Comparison of ENCODE assay signal across 8 mouse cellular contexts in genomic region chr11:112782357-112783121, GRCm38 (mm10). TPM values are rescaled to one million over a fixed set of nuclear protein-coding genes. Genes with fewer than 3 reads are reported as not detected.
A peak's percentile ranks its signal among the peaks of the same experiment; 100 is the strongest.
DNase-seq lines count a peak whose midpoint lies in the region; ATAC-seq and TF ChIP-seq lines count a peak whose summit lies in the region.

No protein-coding gene starts in this region.

- no peak for TF ChIP-seq CTCF in cerebellum, adult 2 months (IDR thresholded peaks at IDR 0.05; ENCODE audit: borderline replicate concordance, insufficient read depth, low read depth, low read length)
- no peak for TF ChIP-seq CTCF in E14TG2a.4 (conservative IDR thresholded peaks at IDR 0.05; ENCODE audit: low read length)

- peak; percentile 33; the same call in 1 of the 2 replicates for ATAC-seq in embryonic facial prominence, embryonic 13.5 days (ENCODE audit: insufficient number of reproducible peaks, insufficient read depth, low FRiP score, low TSS enrichment, low read depth)
- peak; percentile 16; the same call in 1 of the 2 replicates for ATAC-seq in limb, embryonic 12.5 days (ENCODE audit: insufficient number of reproducible peaks, insufficient read depth, low FRiP score, low TSS enrichment, low read depth)

- TF ChIP-seq POLR2A in cerebellum, adult 2 months (IDR thresholded peaks at IDR 0.05; ENCODE audit: borderline replicate concordance, insufficient read depth, low read length) = no peak
- TF ChIP-seq POLR2A in myocyte (IDR thresholded peaks at IDR 0.05; ENCODE audit: insufficient read length, low read depth) = peak; percentile 34

- no peak overlapping the region for H3K27ac ChIP-seq in cerebellum, adult 2 months (ENCODE audit: insufficient read depth, low read length)
- peak overlapping the region; percentile 95 for H3K27ac ChIP-seq in embryonic facial prominence, embryonic 13.5 days
- peak overlapping the region; percentile 96 for H3K27ac ChIP-seq in hindbrain, embryonic 10.5 days
- H3K27ac ChIP-seq in limb, embryonic 12.5 days = peak overlapping the region; percentile 99

- H3K4me3 ChIP-seq in cerebellum, adult 2 months (replicated peaks; ENCODE audit: insufficient read depth, low read depth, low read length) = peak overlapping the region; percentile 33
- H3K4me3 ChIP-seq in E14TG2a.4 (replicated peaks; ENCODE audit: low read length) = peak overlapping the region; percentile 75
- peak overlapping the region; percentile 74 for H3K4me3 ChIP-seq in embryonic facial prominence, embryonic 13.5 days
- peak overlapping the region; percentile 94 for H3K4me3 ChIP-seq in hindbrain, embryonic 10.5 days
- peak overlapping the region; percentile 86 for H3K4me3 ChIP-seq in limb, embryonic 12.5 days (replicated peaks)
- peak overlapping the region; percentile 98 for H3K4me3 ChIP-seq in myocyte

- H3K36me3 ChIP-seq in E14TG2a.4 (ENCODE audit: insufficient read depth, low read length) = no peaks in the 10 kb centered on the region
- H3K36me3 ChIP-seq in embryonic facial prominence, embryonic 13.5 days = no peaks in the 10 kb centered on the region
- peaks cover 25% of the 10 kb centered on the region for H3K36me3 ChIP-seq in hindbrain, embryonic 10.5 days
- H3K36me3 ChIP-seq in limb, embryonic 12.5 days = peaks cover 17% of the 10 kb centered on the region
- peaks cover 23% of the 10 kb centered on the region for H3K36me3 ChIP-seq in myocyte (ENCODE audit: control insufficient read depth, insufficient read depth)

- no peaks in the 10 kb centered on the region for H3K9me3 ChIP-seq in E14TG2a.4 (ENCODE audit: low read length)
- H3K9me3 ChIP-seq in embryonic facial prominence, embryonic 13.5 days = no peaks in the 10 kb centered on the region
- H3K9me3 ChIP-seq in hindbrain, embryonic 10.5 days = no peaks in the 10 kb centered on the region
- H3K9me3 ChIP-seq in limb, embryonic 12.5 days = no peaks in the 10 kb centered on the region

- peaks cover 38% of the 10 kb centered on the region for H3K79me2 ChIP-seq in myocyte (ENCODE audit: control insufficient read depth, insufficient read depth)

- WGBS in cerebellum, adult 2 months = under 1% methylated on average over 74 of the region's 75 CpGs
- under 1% methylated on average over 62 of the region's 75 CpGs for WGBS in embryonic facial prominence, embryonic 13.5 days
- under 1% methylated on average over 75 of the region's 75 CpGs for WGBS in hindbrain, embryonic 10.5 days
- WGBS in limb, embryonic 12.5 days = under 1% methylated on average over 75 of the region's 75 CpGs

- peaks cover 12% of the 10 kb centered on the region; the same call in 1 of the 2 replicates for H3K27me3 ChIP-seq in cerebellum, adult 2 months (ENCODE audit: control insufficient read depth, insufficient read depth, low read length)
- H3K27me3 ChIP-seq in E14TG2a.4 (ENCODE audit: insufficient read depth, low read length) (peaks cover 86% of the 10 kb centered on the region), myocyte (ENCODE audit: control insufficient read depth, insufficient read depth, insufficient read length) (no peaks in the 10 kb centered on the region)
- peaks cover 36% of the 10 kb centered on the region for H3K27me3 ChIP-seq in embryonic facial prominence, embryonic 13.5 days
- peaks cover 49% of the 10 kb centered on the region for H3K27me3 ChIP-seq in hindbrain, embryonic 10.5 days (ENCODE audit: insufficient read depth, poor library complexity, severe bottlenecking)
- H3K27me3 ChIP-seq in limb, embryonic 12.5 days = peaks cover 16% of the 10 kb centered on the region

- peaks cover 3% of the 10 kb centered on the region; the same call in 1 of the 2 replicates for H3K4me1 ChIP-seq in cerebellum, adult 2 months (ENCODE audit: control insufficient read depth, insufficient read depth, low read length)
- H3K4me1 ChIP-seq in E14TG2a.4 (replicated peaks; ENCODE audit: low read depth, low read length) = peaks cover 46% of the 10 kb centered on the region
- H3K4me1 ChIP-seq in embryonic facial prominence, embryonic 13.5 days = peaks cover 54% of the 10 kb centered on the region
- peaks cover 82% of the 10 kb centered on the region for H3K4me1 ChIP-seq in hindbrain, embryonic 10.5 days (replicated peaks)
- H3K4me1 ChIP-seq in limb, embryonic 12.5 days (replicated peaks) = peaks cover 44% of the 10 kb centered on the region

- H3ac ChIP-seq in myocyte (ENCODE audit: control insufficient read depth, insufficient read length) = peak overlapping the region; percentile 66

- H3K4me2 ChIP-seq in embryonic facial prominence, embryonic 13.5 days = peak overlapping the region; percentile 86
- H3K4me2 ChIP-seq in limb, embryonic 12.5 days = peak overlapping the region; percentile 94
- no peak overlapping the region for H3K4me2 ChIP-seq in myocyte (ENCODE audit: low read depth)

- DNase-seq in cerebellum, adult 2 months = peak in 1 of 2 experiments; percentile 20
- no peak for DNase-seq in cerebellum, adult 9-10 months
- DNase-seq in hindbrain, embryonic 10.5 days (ENCODE audit: low spot score) = peak; percentile 74
- no peak for DNase-seq in natural killer cell, adult 2 months (ENCODE audit: low spot score in 2 of 2)

- H3K9ac ChIP-seq in embryonic facial prominence, embryonic 13.5 days = peak overlapping the region; percentile 89
- peak overlapping the region; percentile 97 for H3K9ac ChIP-seq in limb, embryonic 12.5 days (replicated peaks)

TF ChIP-seq in myocyte, 11 proteins besides CTCF, POLR2A, EP300 and RAD21:
- TF ChIP-seq MYOD1 (IDR thresholded peaks at IDR 0.05; ENCODE audit: control insufficient read depth in 1 of 3, insufficient read length in 2 of 3, low read depth in 2 of 3) = peak in 1 of 3 experiments; percentile 18
- TF ChIP-seq MYOG (IDR thresholded peaks at IDR 0.05; ENCODE audit: control insufficient read depth in 1 of 3, insufficient read depth in 1 of 3, insufficient read length in 2 of 3, low read depth in 2 of 3) = peak in 1 of 3 experiments; percentile 26
- no peak for TF ChIP-seq CEBPB (IDR thresholded peaks at IDR 0.05; ENCODE audit: insufficient read depth, poor library complexity, severe bottlenecking)
- no peak for TF ChIP-seq POLR2AphosphoS2 (IDR thresholded peaks at IDR 0.05; ENCODE audit: insufficient read length, low read depth)

RNA-seq across cellular contexts. Expression of gene Sox9, which starts 0.5 kb away (rescaled TPM):
- polyA plus RNA-seq in cerebellum, adult 2 months (2012; rRNA removed) = 20.2 and 20.8 TPM in 2 replicates
- 108 and 155 TPM in 2 replicates for polyA plus RNA-seq in embryonic facial prominence, embryonic 13.5 days (2015; fragmentation: Nextera tagmentation; extraction: Ambion mirVana)
- polyA plus RNA-seq in hindbrain, embryonic 10.5 days (2016; fragmentation: Nextera tagmentation; extraction: Ambion mirVana) = 91.5 and 138 TPM in 2 replicates
- polyA plus RNA-seq in limb, embryonic 12.5 days (2016; fragmentation: Nextera tagmentation; extraction: Ambion mirVana) = 245 and 252 TPM in 2 replicates
- polyA plus RNA-seq in myocyte (2012; fragmentation: generic; extraction: Trizol) = 17.9 TPM

Comparison
In these comparisons a context has a peak if more than half of its experiments do, and no peak if none do; other contexts are left out.
1. H3K4me3 ChIP-seq: peak in every context shown above with its lines; median percentile 98 in myocyte; 94 in hindbrain, embryonic 10.5 days; 86 in limb, embryonic 12.5 days; 75 in E14TG2a.4; 74 in embryonic facial prominence, embryonic 13.5 days; 33 in cerebellum, adult 2 months.